Mouse (Mus musculus): ENCODE data around the gene Cux1. TPM values are rescaled to one million over a fixed set of nuclear protein-coding genes. Genes with fewer than 3 reads are reported as not detected.

The Cux1 gene
- total RNA-seq, 2 experiments from 2014 or later, result 53.3 to 56.6 TPM

DNA sequence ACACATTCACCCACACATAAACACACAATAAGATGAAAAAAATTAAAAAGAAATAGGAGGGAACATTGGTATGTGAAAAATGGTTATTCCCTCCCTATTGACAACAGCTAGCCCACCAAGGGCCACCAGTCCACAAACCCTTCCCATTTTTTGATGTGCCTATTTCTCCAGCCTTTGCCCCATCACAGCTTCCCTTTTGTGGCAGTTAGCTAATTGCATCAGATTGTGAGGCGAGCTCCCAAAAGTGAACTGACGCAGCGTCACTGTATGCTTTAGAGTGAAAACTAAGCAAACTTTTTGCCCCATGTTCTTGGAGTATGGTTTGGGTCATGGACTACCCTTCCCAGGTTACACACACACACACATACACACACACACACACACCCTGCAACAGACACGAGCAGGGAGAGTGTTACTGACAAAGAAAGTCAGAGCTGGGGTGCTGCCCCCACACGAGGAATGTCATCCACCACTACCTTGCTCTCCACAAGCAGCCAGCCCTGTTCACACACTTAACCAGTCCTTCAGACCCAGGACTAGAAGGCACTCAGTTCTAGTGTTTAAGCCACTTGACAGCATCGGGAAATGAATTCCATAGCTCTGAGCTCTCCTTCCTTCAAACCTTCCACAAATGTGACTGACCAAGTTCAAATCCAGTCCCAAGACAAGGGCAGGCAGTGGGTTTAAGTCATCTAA, 172.6 kb downstream of the Cux1 start:
- DNase-seq (ENCODE audit: low spot score in 2 of 2), result no peak

DNA sequence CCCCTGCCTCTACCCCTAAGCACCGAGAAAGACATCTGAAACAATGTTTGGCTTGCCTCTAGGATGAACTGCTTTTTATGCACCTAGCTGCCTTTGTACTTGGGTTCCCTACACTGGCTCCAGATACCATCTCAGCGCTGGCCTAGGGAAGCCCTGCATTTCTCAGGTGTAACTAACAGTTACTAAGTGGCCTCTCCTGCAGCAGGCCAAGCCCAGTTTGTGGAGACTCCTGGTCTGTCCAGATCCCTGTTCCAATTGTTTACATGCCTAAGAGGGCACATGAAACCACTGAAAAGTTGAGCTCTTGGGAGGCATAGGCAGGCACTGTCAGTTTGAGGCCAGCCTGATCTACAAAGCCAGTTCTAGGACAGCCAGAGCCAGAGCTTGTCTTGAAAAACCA, 173.7 kb downstream of the Cux1 start:
- DNase-seq (ENCODE audit: low spot score in 2 of 2), result no peak

DNA sequence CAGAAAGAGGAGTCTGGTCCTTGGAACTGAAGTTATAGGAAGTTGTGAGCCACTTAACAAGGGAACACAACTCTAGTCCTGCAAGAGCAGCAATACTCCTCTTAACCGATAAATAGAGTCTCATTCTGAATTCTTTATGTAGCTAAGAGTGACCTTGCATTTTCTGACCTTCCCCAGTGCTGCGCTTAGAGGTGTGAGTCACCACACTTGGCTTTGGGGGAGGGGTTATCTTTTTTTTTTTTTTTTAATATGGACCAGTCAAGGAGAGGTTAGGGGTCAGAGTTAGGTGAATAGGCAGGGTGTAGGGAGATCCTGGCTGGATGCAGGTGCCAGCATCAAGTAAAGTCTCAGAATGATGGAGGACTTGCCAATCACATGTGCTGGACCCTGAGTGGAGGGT, 180.5 kb downstream of the Cux1 start:
- no peak for DNase-seq (ENCODE audit: low spot score in 2 of 2)

DNA sequence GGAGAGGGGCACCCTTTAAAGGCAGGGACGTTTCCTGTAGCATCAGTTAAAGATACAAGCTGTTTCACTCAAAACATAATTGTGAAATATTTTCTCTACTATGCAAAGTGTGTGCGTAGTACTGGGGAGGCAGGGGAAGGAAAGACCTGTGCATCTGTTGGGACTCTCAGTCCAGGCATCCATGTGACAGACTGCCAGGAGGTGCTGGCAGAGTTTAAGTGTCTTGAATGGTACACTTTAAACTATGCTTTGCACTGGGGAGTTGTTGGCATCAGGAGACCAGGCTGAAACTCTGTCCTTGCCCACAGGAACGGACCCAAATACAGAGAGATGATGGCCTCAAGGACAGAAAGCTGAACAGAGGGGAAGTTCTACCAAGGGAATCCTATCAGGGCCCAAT, 182.1 kb downstream of the Cux1 start:
- DNase-seq (ENCODE audit: low spot score in 2 of 2), result no peak

DNA sequence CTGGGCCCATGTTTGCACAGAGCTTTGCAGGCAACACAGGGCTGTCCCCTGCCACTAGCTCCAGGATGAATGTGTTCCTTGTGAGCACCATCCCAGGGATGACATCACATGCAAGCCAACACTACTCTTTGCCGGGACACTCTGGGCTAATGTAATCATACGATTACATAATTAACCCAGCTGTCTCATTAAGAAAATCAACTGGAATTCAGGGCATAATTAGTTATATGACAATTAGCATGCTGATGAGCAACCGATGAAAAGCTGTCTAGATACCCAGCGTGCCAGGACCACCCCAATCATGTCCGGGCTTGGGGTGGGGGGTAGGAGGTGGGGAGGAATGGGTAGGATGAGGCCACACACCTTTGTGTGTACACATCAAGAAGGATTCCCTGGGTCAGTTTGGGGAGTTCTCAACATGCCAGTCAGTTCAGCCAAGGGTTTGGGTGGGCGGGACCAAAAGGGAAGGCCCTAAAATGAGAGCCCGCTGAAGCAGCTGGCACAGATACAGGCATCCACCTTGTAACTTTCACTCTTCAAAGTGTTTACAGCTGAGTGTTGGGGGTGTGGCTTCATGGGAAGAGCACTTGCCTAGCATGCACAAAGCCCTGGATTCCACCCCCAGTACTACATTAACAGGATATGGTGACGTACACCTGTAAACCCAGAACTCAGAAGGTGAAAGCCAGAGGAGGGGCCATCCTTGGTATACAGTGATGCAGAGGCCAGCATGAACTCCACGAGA, 184.9 kb downstream of the Cux1 start:
- DNase-seq (ENCODE audit: low spot score in 2 of 2), result no peak

DNA sequence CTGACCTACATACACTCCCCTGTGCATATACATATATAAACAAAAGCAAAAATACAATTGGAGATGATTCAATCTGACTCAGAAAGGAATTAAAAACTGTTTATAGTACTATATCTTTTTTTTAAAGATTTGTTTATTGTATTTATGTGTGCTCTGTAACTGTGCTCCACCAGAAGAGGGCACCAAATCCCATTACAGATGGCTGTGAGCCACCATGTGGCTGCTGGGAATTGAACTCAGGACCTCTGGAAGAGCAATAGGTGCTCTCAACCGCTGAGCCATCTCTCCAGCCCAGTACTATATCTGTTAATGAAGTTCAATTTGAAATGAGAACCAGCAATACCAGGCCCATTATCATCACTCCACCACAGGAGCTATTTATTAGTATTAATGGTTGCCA, 187.9 kb downstream of the Cux1 start:
- no peak for DNase-seq (ENCODE audit: low spot score in 2 of 2)

DNA sequence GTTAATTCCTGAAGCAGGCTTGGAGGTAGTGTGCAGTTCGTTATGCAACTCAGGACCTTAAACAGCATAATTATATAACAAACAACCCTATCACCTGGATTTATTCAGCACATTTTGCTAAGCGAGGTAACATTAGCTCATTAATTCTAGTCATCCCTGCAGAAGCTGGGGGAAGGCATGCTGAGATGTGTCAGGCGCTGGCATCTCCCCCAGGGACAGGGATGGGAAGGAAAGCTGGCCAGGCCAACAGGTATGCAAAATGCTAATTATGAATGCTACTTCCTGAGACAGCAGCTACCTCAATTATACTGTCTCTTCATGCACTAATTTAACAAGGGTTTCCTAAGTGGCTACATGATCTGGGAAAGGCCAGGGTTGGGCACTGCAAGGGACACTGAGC, 190.2 kb downstream of the Cux1 start:
- DNase-seq (ENCODE audit: low spot score in 2 of 2), result no peak

DNA sequence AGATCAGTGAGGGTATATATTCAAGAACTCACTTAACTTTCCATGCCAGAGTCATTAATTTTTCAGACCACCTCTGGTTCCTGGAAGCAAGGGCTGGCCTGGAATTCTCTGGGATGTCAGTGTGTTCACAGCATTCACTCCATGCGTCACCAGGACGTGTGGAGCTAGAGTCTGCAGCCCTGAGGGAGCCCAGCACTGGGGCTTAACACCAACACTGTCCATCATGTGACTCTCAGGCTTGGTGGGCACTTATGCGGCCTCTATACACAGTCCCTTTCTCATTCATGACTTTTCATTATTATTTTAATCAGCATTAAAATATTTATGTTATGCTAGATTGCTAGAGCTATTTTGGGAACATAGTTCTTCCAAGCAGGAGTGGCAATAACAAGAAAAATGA, 191.9 kb downstream of the Cux1 start:
- no peak for DNase-seq (ENCODE audit: low spot score in 2 of 2)

DNA sequence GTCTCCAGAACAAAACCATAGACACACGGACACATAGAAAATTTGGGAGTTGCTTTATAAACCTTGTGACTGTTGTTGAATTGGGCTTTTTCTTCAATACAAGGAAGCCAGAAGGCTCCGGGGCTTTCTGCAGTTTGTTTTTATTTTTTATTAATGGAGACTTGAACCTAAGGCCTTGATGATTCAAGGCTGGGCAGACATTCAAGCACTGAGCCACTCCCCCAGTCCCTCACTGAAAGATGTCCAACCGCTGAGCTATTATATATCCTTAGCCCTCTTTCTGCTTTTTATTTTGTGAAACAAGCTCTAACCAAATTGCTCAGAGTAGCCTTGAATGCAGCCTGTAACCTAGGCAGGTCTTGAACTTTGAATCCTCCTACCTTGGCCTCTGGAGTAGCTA, 195.0 kb downstream of the Cux1 start:
- no peak for DNase-seq (ENCODE audit: low spot score in 2 of 2)

DNA sequence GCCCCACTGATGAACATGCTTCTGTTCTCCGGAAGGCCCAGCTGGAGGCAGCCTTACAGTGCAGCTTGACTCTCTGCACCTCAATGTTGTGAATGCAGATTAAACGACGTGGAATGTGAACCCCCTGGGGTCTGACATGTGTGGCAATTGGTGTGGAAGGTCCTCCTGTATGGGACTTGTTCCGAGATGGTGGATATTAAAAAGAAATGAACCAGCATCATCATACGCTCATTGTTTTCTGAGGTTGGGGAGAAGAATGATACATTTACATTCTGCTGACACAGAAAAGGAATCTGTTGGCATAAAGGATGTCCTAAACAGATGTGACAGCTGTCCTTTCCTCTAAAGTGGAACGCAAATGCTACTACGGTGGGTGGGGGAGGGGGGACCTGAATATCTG, 203.9 kb downstream of the Cux1 start:
- DNase-seq (ENCODE audit: low spot score in 2 of 2), result no peak

DNA sequence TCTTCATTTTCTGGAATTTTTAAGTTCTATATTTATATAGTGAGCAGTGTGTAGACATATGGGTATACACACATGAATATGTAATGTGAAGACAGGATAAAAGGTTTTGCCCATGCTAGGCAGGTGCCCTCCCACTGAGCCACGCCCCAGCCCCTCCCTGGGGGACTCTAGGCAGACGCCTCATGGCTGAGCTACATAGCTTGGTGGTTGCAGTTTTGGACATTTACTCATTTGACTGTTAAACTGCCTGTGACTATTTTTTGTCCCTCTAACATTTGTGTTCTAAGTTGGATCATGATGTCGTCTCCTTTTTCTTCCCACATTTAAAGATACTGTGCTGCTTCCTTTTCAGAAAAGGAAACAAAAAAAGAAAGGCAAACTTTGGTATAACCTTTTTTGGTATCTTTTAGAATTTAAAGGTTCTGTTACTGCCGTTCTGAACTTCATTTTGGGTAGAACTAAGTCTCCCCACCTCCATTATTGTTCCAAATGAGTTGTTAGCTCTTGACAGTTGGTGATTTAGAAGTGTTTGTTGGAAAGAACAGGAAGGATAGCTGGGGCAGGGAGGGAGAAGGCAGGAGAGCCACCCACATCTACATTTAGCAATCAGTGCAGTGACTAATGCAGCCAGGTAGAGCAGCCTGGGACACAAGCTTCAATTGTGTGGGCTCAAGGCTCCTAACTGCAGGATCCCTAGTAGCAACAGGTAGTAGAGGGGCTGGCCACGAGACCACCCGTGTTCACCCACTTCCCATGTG, 204.6 kb downstream of the Cux1 start:
- DNase-seq (ENCODE audit: low spot score in 2 of 2), result no peak

DNA sequence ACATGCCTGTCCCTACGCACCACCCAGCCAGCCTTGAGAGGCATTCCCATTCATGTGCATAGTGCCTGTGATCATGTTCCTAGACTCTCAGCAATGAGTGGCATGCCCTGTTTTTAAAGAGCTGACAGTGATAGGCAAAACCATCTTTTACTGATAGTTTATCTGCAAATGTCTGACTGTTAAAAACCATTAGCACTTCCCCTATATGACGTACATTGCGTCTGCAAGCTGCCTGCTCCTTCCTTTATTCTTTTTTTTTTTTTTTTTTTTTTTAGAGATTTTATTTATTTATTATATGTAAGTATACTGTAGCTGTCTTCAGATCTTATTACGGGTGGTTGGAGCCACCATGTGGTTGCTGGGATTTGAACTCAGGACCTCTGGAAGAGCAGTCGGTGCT, 205.3 kb downstream of the Cux1 start:
- no peak for DNase-seq (ENCODE audit: low spot score in 2 of 2)

DNA sequence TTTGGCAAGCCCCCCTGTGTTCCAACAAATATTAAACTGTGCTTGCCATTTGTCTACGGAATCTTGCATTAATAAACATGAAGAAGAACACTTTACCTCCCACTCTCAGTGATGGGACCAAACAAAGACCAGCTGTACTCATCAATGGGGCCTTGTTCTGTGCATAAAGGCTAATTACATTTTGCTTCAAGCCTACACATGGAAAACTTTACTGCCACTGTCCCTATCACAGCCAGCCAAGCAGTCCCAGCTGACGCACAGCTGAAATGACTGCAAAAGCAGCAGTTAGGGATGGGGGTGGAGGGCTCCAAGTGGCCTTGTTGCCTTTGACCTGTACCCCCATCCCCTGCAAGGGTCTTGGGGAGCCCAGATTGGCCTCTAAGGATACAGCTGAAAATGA, 210.1 kb downstream of the Cux1 start:
- DNase-seq (ENCODE audit: low spot score in 2 of 2), result peak in 1 of 2 experiments; percentile 21

DNA sequence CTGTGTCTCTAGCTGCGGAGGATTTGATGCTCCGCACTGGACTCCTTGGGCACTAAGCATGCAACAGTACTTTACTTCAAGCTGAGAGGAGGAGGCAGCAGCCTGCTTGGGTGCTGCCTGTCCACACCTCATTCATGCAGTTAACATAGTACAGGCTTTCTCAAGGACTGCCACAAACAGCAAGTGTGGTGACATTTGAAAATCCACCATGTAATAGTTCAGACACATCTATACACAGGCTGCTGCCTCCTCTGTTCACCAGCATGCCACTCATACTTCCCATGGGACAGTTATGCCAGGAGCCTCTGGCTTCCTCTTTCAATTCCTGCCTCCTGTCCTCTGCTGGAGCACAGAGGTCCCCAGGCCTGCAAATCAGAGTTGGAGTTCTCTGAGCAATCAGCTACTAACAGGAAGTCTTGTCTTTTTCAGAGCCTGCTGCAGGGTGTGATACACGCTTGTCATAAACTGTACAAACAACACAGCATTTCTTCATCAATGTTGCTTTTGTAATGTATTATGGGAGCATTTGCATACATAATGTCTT, 211.6 kb downstream of the Cux1 start:
- no peak for DNase-seq (ENCODE audit: low spot score in 2 of 2)

DNA sequence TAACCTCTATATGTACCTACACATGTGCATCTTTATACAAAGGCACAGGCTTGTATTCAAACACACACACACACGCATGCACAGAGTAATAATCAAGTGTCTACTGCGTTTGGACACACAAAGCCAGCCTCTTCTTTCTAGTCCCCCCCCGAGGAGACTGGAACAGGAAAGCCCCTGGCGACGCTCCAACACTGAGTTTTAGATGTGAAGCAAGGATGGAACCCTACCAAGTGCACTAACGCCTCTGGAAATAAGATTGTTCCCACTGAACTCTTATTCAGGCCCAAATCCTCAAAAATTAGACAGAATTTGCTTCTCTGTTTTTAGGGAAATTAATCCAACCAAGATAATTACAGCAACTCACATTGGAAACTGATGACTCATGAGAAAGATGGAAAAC, 212.6 kb downstream of the Cux1 start:
- no peak for DNase-seq (ENCODE audit: low spot score in 2 of 2)

DNA sequence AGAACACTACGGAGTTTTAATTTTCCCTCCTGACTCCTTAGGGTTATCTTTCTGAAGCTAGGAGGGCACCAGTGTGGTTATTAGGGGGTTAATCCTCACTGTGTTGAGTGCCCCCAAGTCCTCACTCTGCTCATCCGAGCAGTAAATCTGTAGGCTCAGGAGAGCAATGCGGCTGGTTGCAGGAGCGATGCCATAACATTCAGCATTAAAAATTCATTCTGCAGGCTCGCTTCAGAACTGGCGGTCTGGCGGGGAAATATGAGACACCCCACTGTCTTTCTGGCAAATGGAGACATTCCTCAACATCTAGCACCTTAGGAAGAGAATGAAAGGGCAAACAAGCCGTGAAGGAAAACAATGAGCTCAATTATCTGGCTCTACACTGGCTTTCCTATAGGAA, 214.2 kb downstream of the Cux1 start:
- no peak for DNase-seq (ENCODE audit: low spot score in 2 of 2)

DNA sequence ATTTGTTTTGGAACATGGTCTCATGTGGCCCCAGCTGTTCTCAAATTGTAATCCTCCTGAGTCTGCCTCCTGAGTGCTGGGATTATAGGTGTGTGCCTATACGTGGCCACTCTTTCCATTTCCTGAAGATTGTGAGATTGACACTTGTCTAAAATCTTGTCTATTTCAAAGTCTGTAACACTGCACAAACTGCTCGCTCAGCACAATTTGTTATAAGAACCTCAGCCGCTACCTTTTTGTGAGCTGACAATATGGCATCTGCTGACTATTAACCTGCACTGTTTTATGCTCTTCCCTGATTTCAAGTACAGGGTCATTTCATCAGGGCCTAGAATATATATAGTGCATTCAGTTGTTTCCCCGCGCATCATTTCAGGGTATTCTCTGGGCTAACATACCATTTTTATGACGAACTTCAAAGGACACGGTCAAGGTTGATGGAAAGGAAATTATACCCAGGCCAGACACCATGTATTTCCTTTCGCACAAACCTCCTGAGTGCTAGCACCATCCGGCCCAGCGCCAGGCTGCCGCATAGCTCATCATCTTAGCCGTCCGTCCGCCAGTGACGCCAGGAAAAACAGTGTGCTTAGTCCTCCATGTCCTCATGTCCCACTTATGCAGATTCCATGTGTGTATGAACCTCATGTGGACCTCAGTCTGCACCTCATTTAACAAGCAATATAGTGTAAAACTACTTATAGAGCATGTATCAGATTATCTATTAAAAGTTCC, 224.0 kb downstream of the Cux1 start:
- DNase-seq (ENCODE audit: low spot score in 2 of 2), result no peak

DNA sequence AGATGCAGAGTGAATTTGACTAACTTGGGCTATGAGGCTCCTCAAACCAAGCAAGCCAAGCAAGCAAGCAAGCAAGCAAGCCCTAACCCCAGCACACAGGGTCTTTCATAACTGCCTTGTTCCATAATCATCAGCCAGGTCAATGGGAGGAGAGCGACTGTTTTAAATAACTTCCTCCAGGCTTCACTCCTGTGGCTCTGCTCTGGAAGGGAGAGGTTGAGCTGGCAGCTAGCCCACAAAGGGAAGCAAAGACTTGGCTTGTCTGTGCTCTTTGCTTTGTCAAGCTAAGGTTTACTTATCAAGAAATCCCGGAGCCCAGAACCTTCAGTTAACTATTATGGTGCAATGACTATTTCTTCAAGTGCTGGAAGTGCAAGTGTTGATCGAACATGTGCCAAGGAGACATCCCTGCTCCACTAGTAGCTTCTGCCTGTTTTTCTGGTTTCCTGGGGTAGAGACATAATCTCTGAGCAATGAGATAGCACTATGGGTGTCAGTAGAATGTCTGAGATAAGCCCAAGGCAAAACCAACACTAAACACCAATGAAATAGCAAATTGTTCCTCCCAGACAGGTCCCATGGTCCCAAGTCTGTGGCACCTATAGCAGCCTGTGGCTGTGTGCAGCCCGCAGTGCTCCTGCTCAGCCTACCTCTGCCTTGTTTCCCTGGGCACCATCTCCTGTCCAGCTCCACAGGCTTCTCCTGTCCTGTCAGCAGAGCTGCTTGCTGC, 230.3 kb downstream of the Cux1 start:
- DNase-seq (ENCODE audit: low spot score in 2 of 2), result no peak

DNA sequence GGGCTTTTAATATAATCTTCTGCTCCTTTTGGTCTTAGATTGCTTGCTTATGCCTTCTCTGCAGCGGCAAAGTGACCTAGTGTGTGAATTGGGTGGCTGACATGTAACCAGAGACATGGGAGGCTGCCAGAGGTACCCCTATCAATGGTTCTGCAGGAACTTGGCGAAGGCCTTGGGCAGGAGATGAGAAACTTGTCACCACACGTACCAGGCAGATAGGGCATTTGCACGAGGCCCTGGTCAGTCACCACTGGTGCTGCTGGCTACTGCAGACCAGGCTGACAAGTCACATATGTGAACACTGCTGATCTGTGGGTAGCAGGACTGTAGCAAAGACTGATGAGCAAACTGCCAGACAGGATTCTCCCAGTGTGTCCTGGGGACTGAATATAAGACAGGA, 231.6 kb downstream of the Cux1 start:
- no peak for DNase-seq (ENCODE audit: low spot score in 2 of 2)

DNA sequence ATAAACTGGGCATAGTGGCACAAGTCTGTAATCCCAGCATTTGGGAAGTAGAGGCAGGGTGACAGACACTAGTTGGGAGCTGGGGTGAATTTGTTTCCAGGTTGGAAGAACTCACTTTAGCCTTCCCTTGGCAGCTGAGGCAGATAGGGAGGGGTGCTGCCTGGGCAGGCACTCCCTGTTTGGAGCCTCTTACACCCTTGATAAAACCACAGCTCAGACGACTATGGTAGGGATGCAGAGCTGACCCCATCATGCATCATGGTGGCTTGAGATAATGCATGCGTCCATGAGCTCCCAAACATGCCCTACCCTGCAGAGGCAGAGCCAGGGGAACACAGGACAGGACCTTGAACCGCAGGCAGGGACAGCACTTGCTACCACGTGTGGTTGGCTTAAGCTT, 232.5 kb downstream of the Cux1 start:
- no peak for DNase-seq (ENCODE audit: low spot score in 2 of 2)

DNA sequence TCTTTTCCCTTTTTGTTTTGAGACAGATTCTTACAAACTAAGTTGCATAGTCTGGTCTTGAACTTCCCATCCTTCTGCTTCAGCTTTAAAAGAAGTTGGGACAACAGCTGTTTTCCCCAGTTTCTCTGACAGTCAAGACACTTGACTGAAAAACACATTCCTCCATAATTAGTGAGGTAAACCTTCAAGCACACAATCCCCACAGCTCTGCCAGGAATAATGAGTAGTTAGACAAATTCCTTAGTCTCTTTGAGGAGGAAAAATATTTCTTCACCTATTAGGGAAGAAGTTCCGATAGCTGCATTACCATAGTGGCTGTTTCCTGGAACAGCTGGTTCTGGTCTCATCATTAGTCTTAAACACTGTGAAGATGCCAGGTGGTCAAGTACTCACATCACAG, 233.2 kb downstream of the Cux1 start:
- DNase-seq (ENCODE audit: low spot score in 2 of 2), result no peak

All from layer of hippocampus, postnatal 10 days (tissue).